ENCODE assay signal across 9 mouse cellular contexts in genomic region chr11:120695641-120696040, GRCm38 (mm10). TPM values are rescaled to one million over a fixed set of nuclear protein-coding genes. Genes with fewer than 3 reads are reported as not detected.
DNase-seq lines count a peak whose midpoint lies in the region; ATAC-seq and TF ChIP-seq lines count a peak whose summit lies in the region.
"Had no signal": no experiment of that assay in that cellular context is flagged by ENCODE, and none has a peak within 500 bp of the region (broad histone marks: within the 10 kb centered on the region; RNA-seq: fewer than 3 reads in every experiment).

No protein-coding gene starts in this region.

- H3K4me1 ChIP-seq in E14TG2a.4 (replicated peaks; ENCODE audit: low read depth, low read length) = peaks cover 80% of the 10 kb centered on the region
- H3K4me1 ChIP-seq in hindbrain, embryonic 15.5 days (replicated peaks) = no peaks in the 10 kb centered on the region
- peaks cover 28% of the 10 kb centered on the region for H3K4me1 ChIP-seq in limb, embryonic 13.5 days

- H3K36me3 ChIP-seq in E14TG2a.4 (ENCODE audit: insufficient read depth, low read length) = peaks cover 98% of the 10 kb centered on the region
- peaks cover 9% of the 10 kb centered on the region; the same call in 1 of the 2 replicates for H3K36me3 ChIP-seq in hindbrain, embryonic 15.5 days
- peaks cover 73% of the 10 kb centered on the region for H3K36me3 ChIP-seq in limb, embryonic 13.5 days

- H3K4me2 ChIP-seq in hindbrain, embryonic 15.5 days = no peak overlapping the region
- H3K4me2 ChIP-seq in limb, embryonic 13.5 days (replicated peaks) = peak overlapping the region; percentile 14; the same call in 1 of the 2 replicates

- H3K9me3 ChIP-seq in E14TG2a.4 (ENCODE audit: low read length) = no peaks in the 10 kb centered on the region
- H3K9me3 ChIP-seq in hindbrain, embryonic 15.5 days = no peaks in the 10 kb centered on the region
- no peaks in the 10 kb centered on the region for H3K9me3 ChIP-seq in limb, embryonic 13.5 days

- DNase-seq in adrenal gland, postnatal 10 days = peak; percentile 60
- DNase-seq in adrenal gland, postnatal 25 days = no peak
- no peak for DNase-seq in spleen, adult 18-20 months
- no peak for DNase-seq in cerebellum, adult 11-12 months

- H3K4me3 ChIP-seq in E14TG2a.4 (replicated peaks; ENCODE audit: low read length) = 0 out of 2 replicates have a peak overlapping the region, but pooled peaks have one; percentile 26
- no peak overlapping the region for H3K4me3 ChIP-seq in hindbrain, embryonic 15.5 days
- no peak overlapping the region for H3K4me3 ChIP-seq in limb, embryonic 13.5 days

- no peak overlapping the region for H3K9ac ChIP-seq in hindbrain, embryonic 15.5 days
- H3K9ac ChIP-seq in limb, embryonic 13.5 days = peak overlapping the region; percentile 53

- no peak for TF ChIP-seq CTCF in E14TG2a.4 (conservative IDR thresholded peaks at IDR 0.05; ENCODE audit: low read length)

- ATAC-seq in hindbrain, embryonic 15.5 days (ENCODE audit: low FRiP score, low read depth) = peak; percentile 42; the same call in 1 of the 2 replicates
- ATAC-seq in limb, embryonic 13.5 days (ENCODE audit: low FRiP score, low read depth) = peak; percentile 25; the same call in 1 of the 2 replicates
- no peak for ATAC-seq in erythroblast, adult 5-6 weeks (replicated peaks; ENCODE audit: low FRiP score, poor library complexity, severe bottlenecking)

- no peak overlapping the region for H3K27ac ChIP-seq in hindbrain, embryonic 15.5 days (replicated peaks)
- peak overlapping the region; percentile 63; the same call in 1 of the 2 replicates for H3K27ac ChIP-seq in limb, embryonic 13.5 days

- 41% methylated on average over 12 of the region's 12 CpGs for WGBS in hindbrain, embryonic 15.5 days
- 10% methylated on average over 12 of the region's 12 CpGs for WGBS in limb, embryonic 13.5 days

- no peaks in the 10 kb centered on the region for H3K27me3 ChIP-seq in E14TG2a.4 (ENCODE audit: insufficient read depth, low read length)
- no peaks in the 10 kb centered on the region for H3K27me3 ChIP-seq in hindbrain, embryonic 15.5 days
- H3K27me3 ChIP-seq in limb, embryonic 13.5 days = no peaks in the 10 kb centered on the region

RNA-seq across cellular contexts. Expression of gene Cenpx, which starts 17.9 kb away (rescaled TPM):
- 10 to 100 TPM; 47.6 to 51.3 TPM for total RNA-seq in adrenal gland, postnatal 10 days (2021)
- total RNA-seq in adrenal gland, postnatal 25 days (2021) = 52.6 and 54.2 TPM in 2 replicates
- 107 and 109 TPM in 2 replicates for polyA plus RNA-seq in hindbrain, embryonic 15.5 days (2015; fragmentation: Nextera tagmentation; extraction: Ambion mirVana)
- polyA plus RNA-seq in limb, embryonic 13.5 days (2015; fragmentation: Nextera tagmentation; extraction: Ambion mirVana) = 139 and 145 TPM in 2 replicates
- 24.5 and 59.8 TPM in 2 replicates for total RNA-seq in erythroblast, adult 5-6 weeks (2015; ENCODE audit: low replicate concordance)
- total RNA-seq in erythroblast, adult 5-6 weeks (2017; ENCODE audit: low replicate concordance) = 2.2 and 10.8 TPM in 2 replicates

RNA-seq across cellular contexts. Expression of gene Lrrc45, which starts 18.1 kb away (rescaled TPM):
- 10 to 100 TPM; 20.0 to 27.4 TPM for total RNA-seq in adrenal gland, postnatal 10 days (2021)
- total RNA-seq in adrenal gland, postnatal 25 days (2021) = 40.9 and 46.8 TPM in 2 replicates
- 74.9 and 81.2 TPM in 2 replicates for polyA plus RNA-seq in hindbrain, embryonic 15.5 days (2015; fragmentation: Nextera tagmentation; extraction: Ambion mirVana)
- 66.2 and 75.4 TPM in 2 replicates for polyA plus RNA-seq in limb, embryonic 13.5 days (2015; fragmentation: Nextera tagmentation; extraction: Ambion mirVana)
- 1.5 and 2.3 TPM in 2 replicates for total RNA-seq in erythroblast, adult 5-6 weeks (2015; ENCODE audit: low replicate concordance)
- total RNA-seq in erythroblast, adult 5-6 weeks (2017; ENCODE audit: low replicate concordance) = 3.7 and 7.0 TPM in 2 replicates

RNA-seq across cellular contexts. Expression of gene Aspscr1, which starts 22.9 kb away (rescaled TPM):
- total RNA-seq in adrenal gland, postnatal 10 days (2021) = 10 to 100 TPM; 67.9 to 81.5 TPM
- total RNA-seq in adrenal gland, postnatal 25 days (2021) = 83.4 and 112 TPM in 2 replicates
- 140 and 154 TPM in 2 replicates for polyA plus RNA-seq in hindbrain, embryonic 15.5 days (2015; fragmentation: Nextera tagmentation; extraction: Ambion mirVana)
- 128 and 129 TPM in 2 replicates for polyA plus RNA-seq in limb, embryonic 13.5 days (2015; fragmentation: Nextera tagmentation; extraction: Ambion mirVana)
- total RNA-seq in erythroblast, adult 5-6 weeks (2015; ENCODE audit: low replicate concordance) = 16.7 and 17.6 TPM in 2 replicates
- 10.7 and 15.9 TPM in 2 replicates for total RNA-seq in erythroblast, adult 5-6 weeks (2017; ENCODE audit: low replicate concordance)

RNA-seq across cellular contexts. Expression of gene Rac3, which starts 25.6 kb away (rescaled TPM):
- 1 to 10 TPM; 3.8 to 9.5 TPM for total RNA-seq in adrenal gland, postnatal 10 days (2021)
- 5.6 and 10.0 TPM in 2 replicates for total RNA-seq in adrenal gland, postnatal 25 days (2021)
- polyA plus RNA-seq in hindbrain, embryonic 15.5 days (2015; fragmentation: Nextera tagmentation; extraction: Ambion mirVana) = 540 and 587 TPM in 2 replicates
- 66.2 and 70.5 TPM in 2 replicates for polyA plus RNA-seq in limb, embryonic 13.5 days (2015; fragmentation: Nextera tagmentation; extraction: Ambion mirVana)
- 3.3 TPM in 1 of 2 replicates, not detected in the other for total RNA-seq in erythroblast, adult 5-6 weeks (2015; ENCODE audit: low replicate concordance)
- not detected in 2 replicates for total RNA-seq in erythroblast, adult 5-6 weeks (2017; ENCODE audit: low replicate concordance)
- total RNA-seq: neutrophil, adult 5-6 weeks had no signal

RNA-seq across cellular contexts. Expression of gene Dcxr, which starts 31.4 kb away (rescaled TPM):
- 10 to 100 TPM; 33.0 to 37.3 TPM for total RNA-seq in adrenal gland, postnatal 10 days (2021)
- total RNA-seq in adrenal gland, postnatal 25 days (2021) = 59.0 and 82.3 TPM in 2 replicates
- 8.8 and 10.4 TPM in 2 replicates for polyA plus RNA-seq in hindbrain, embryonic 15.5 days (2015; fragmentation: Nextera tagmentation; extraction: Ambion mirVana)
- 15.6 and 16.2 TPM in 2 replicates for polyA plus RNA-seq in limb, embryonic 13.5 days (2015; fragmentation: Nextera tagmentation; extraction: Ambion mirVana)
- 6.1 and 6.5 TPM in 2 replicates for total RNA-seq in erythroblast, adult 5-6 weeks (2015; ENCODE audit: low replicate concordance)
- total RNA-seq in erythroblast, adult 5-6 weeks (2017; ENCODE audit: low replicate concordance) = 1.9 and 3.1 TPM in 2 replicates
